ENCODE assay signal across 9 mouse cellular contexts in genomic region chr17:29340406-29341261, GRCm38 (mm10). TPM values are rescaled to one million over a fixed set of nuclear protein-coding genes. Genes with fewer than 3 reads are reported as not detected.
DNase-seq lines count a peak whose midpoint lies in the region; ATAC-seq lines count a peak whose summit lies in the region.
"Had no signal": no experiment of that assay in that cellular context is flagged by ENCODE, and none has a peak within 500 bp of the region (broad histone marks: within the 10 kb centered on the region; RNA-seq: fewer than 3 reads in every experiment).

No protein-coding gene starts in this region.

- intact Hi-C loops in left cerebral cortex, postnatal 14 days (cut with DNase I): no loop called here

- H3K4me3 ChIP-seq in kidney, embryonic 15.5 days (replicated peaks): no peak overlapping the region
- H3K4me3 ChIP-seq in embryonic facial prominence, embryonic 10.5 days: peak overlapping the region; percentile 23; the same call in 1 of the 2 replicates
- no peak overlapping the region for H3K4me3 ChIP-seq in heart, embryonic 11.5 days (ENCODE audit: low read depth, low read length)
- H3K4me3 ChIP-seq in lung, embryonic 16.5 days (ENCODE audit: low read length): no peak overlapping the region

- ATAC-seq in kidney, embryonic 15.5 days (replicated peaks; ENCODE audit: low FRiP score): no peak
- ATAC-seq in heart, embryonic 11.5 days (replicated peaks; ENCODE audit: insufficient number of reproducible peaks, low FRiP score, low TSS enrichment): no peak
- peak; percentile 31 for ATAC-seq in lung, embryonic 16.5 days (ENCODE audit: low read depth)

- H3K9ac ChIP-seq in kidney, embryonic 15.5 days: no peak overlapping the region
- H3K9ac ChIP-seq in heart, embryonic 11.5 days (ENCODE audit: low read depth, low read length): peak overlapping the region; percentile 68; the same call in 1 of the 2 replicates
- H3K9ac ChIP-seq in lung, embryonic 16.5 days (ENCODE audit: low read length): no peak overlapping the region

- H3K27me3 ChIP-seq in kidney, embryonic 15.5 days: no peaks in the 10 kb centered on the region
- no peaks in the 10 kb centered on the region for H3K27me3 ChIP-seq in embryonic facial prominence, embryonic 10.5 days (replicated peaks; ENCODE audit: low read depth, poor library complexity, severe bottlenecking)
- H3K27me3 ChIP-seq in heart, embryonic 11.5 days (ENCODE audit: control insufficient read depth, insufficient read depth, low read length): no peaks in the 10 kb centered on the region
- H3K27me3 ChIP-seq in lung, embryonic 16.5 days (ENCODE audit: control insufficient read depth, insufficient read depth, low read depth, low read length): no peaks in the 10 kb centered on the region

- peaks cover 72% of the 10 kb centered on the region for H3K36me3 ChIP-seq in kidney, embryonic 15.5 days
- H3K36me3 ChIP-seq in embryonic facial prominence, embryonic 10.5 days (replicated peaks): peaks cover 95% of the 10 kb centered on the region
- H3K36me3 ChIP-seq in heart, embryonic 11.5 days (ENCODE audit: control insufficient read depth, insufficient read depth, low read length): peaks cover 32% of the 10 kb centered on the region
- H3K36me3 ChIP-seq in lung, embryonic 16.5 days (ENCODE audit: control insufficient read depth, insufficient read depth, low read length): peaks cover 38% of the 10 kb centered on the region

- H3K4me2 ChIP-seq in kidney, embryonic 15.5 days: no peak overlapping the region
- H3K4me2 ChIP-seq in heart, embryonic 11.5 days: peak overlapping the region; percentile 19; the same call in 1 of the 2 replicates
- no peak overlapping the region; the same call in 1 of the 2 replicates for H3K4me2 ChIP-seq in lung, embryonic 16.5 days (ENCODE audit: low read depth, low read length)

- 69% methylated on average over 18 of the region's 18 CpGs for WGBS in kidney, embryonic 15.5 days
- 80% methylated on average over 18 of the region's 18 CpGs for WGBS in embryonic facial prominence, embryonic 10.5 days
- 78% methylated on average over 18 of the region's 18 CpGs for WGBS in heart, embryonic 11.5 days (ENCODE audit: insufficient replicate concordance)
- WGBS in lung, embryonic 16.5 days: 65% methylated on average over 18 of the region's 18 CpGs

- no peaks in the 10 kb centered on the region for H3K9me3 ChIP-seq in kidney, embryonic 15.5 days (replicated peaks)
- H3K9me3 ChIP-seq in embryonic facial prominence, embryonic 10.5 days: no peaks in the 10 kb centered on the region
- H3K9me3 ChIP-seq in heart, embryonic 11.5 days (replicated peaks; ENCODE audit: control insufficient read depth, low read length): no peaks in the 10 kb centered on the region
- H3K9me3 ChIP-seq in lung, embryonic 16.5 days (ENCODE audit: control insufficient read depth, low read length): no peaks in the 10 kb centered on the region

- DNase-seq in kidney, postnatal 4 days: no peak
- no peak for DNase-seq in embryonic facial prominence, embryonic 10.5 days (ENCODE audit: low spot score)
- DNase-seq in spleen, adult 18-20 months: no peak
- no peak for DNase-seq in MN1 (ENCODE audit: low spot score)
- DNase-seq in left cerebral cortex, postnatal 14 days (ENCODE audit: low spot score in 2 of 2): no peak

- H3K27ac ChIP-seq in kidney, embryonic 15.5 days: peak overlapping the region; percentile 92
- peak overlapping the region; percentile 76 for H3K27ac ChIP-seq in embryonic facial prominence, embryonic 10.5 days (replicated peaks)
- H3K27ac ChIP-seq in heart, embryonic 11.5 days (ENCODE audit: low read depth, low read length): peak overlapping the region; percentile 94
- H3K27ac ChIP-seq in lung, embryonic 16.5 days (ENCODE audit: low read length): peak overlapping the region; percentile 95
- H3K27ac ChIP-seq: macrophage had no signal

- H3K4me1 ChIP-seq in kidney, embryonic 15.5 days: peaks cover 55% of the 10 kb centered on the region
- H3K4me1 ChIP-seq in embryonic facial prominence, embryonic 10.5 days: peaks cover 40% of the 10 kb centered on the region
- H3K4me1 ChIP-seq in heart, embryonic 11.5 days (ENCODE audit: control insufficient read depth, insufficient read depth, low read length): peaks cover 29% of the 10 kb centered on the region
- H3K4me1 ChIP-seq in lung, embryonic 16.5 days (replicated peaks; ENCODE audit: control insufficient read depth, insufficient read depth, low read length): peaks cover 31% of the 10 kb centered on the region

RNA-seq across cellular contexts. Expression of gene Mtch1, which starts 7.1 kb away (rescaled TPM):
- 289 and 308 TPM in 2 replicates for polyA plus RNA-seq in kidney, embryonic 15.5 days (2015; fragmentation: Nextera tagmentation; extraction: Ambion mirVana)
- polyA plus RNA-seq in embryonic facial prominence, embryonic 10.5 days (2016; fragmentation: Nextera tagmentation; extraction: Ambion mirVana): 278 and 280 TPM in 2 replicates
- 266 and 306 TPM in 2 replicates for polyA plus RNA-seq in heart, embryonic 11.5 days (2014; fragmentation: Nextera tagmentation; extraction: Ambion mirVana)
- polyA plus RNA-seq in lung, embryonic 16.5 days (2015; fragmentation: Nextera tagmentation; extraction: Ambion mirVana): 208 and 265 TPM in 2 replicates
- 100 to 1,000 TPM; 486 to 490 TPM for total RNA-seq in left cerebral cortex, postnatal 14 days (2021)

RNA-seq across cellular contexts. Expression of gene Fgd2, which starts 20.1 kb away (rescaled TPM):
- polyA plus RNA-seq in kidney, embryonic 15.5 days (2015; fragmentation: Nextera tagmentation; extraction: Ambion mirVana): 12.0 and 13.0 TPM in 2 replicates
- 10.2 and 12.3 TPM in 2 replicates for polyA plus RNA-seq in embryonic facial prominence, embryonic 10.5 days (2016; fragmentation: Nextera tagmentation; extraction: Ambion mirVana)
- 1.2 and 2.3 TPM in 2 replicates for polyA plus RNA-seq in heart, embryonic 11.5 days (2014; fragmentation: Nextera tagmentation; extraction: Ambion mirVana)
- 21.7 and 24.0 TPM in 2 replicates for polyA plus RNA-seq in lung, embryonic 16.5 days (2015; fragmentation: Nextera tagmentation; extraction: Ambion mirVana)
- total RNA-seq in left cerebral cortex, postnatal 14 days (2021): 1 to 10 TPM; 4.8 to 9.0 TPM

RNA-seq across cellular contexts. Expression of gene Pi16, which starts 23.2 kb away (rescaled TPM):
- 3.4 and 5.8 TPM in 2 replicates for polyA plus RNA-seq in kidney, embryonic 15.5 days (2015; fragmentation: Nextera tagmentation; extraction: Ambion mirVana)
- 0.65 and 0.91 TPM in 2 replicates for polyA plus RNA-seq in embryonic facial prominence, embryonic 10.5 days (2016; fragmentation: Nextera tagmentation; extraction: Ambion mirVana)
- polyA plus RNA-seq in heart, embryonic 11.5 days (2014; fragmentation: Nextera tagmentation; extraction: Ambion mirVana): 0.55 and 1.7 TPM in 2 replicates
- 2.3 and 3.5 TPM in 2 replicates for polyA plus RNA-seq in lung, embryonic 16.5 days (2015; fragmentation: Nextera tagmentation; extraction: Ambion mirVana)
- 1 to 10 TPM; 1.3 to 1.9 TPM for total RNA-seq in left cerebral cortex, postnatal 14 days (2021)
